Mouse (Mus musculus) stomach, postnatal 0 days (tissue): ENCODE measurements around the gene Fgd1. TPM values are rescaled to one million over a fixed set of nuclear protein-coding genes. Genes with fewer than 3 reads are reported as not detected.

ENCODE experiments used
- ATAC-seq: fragments of 200-750 bp; cut with Nextera tagmentation; 2 replicates; pipeline ENCODE4 v1.8.0; 2017; ENCODE audit not compliant: low FRiP score, low TSS enrichment
- DNase-seq: peaks from one replicate; pipeline ENCODE4 v3.0.0-alpha.2; 2016; ENCODE audit warnings: low spot score
- H3K27ac ChIP-seq: fragments of 300-500 bp; sonication (generic); replicated peaks from 2 replicates; pipeline ENCODE4 v1.5.1; 2014; ENCODE audit warnings: mild to moderate bottlenecking, control low read depth
- H3K27me3 ChIP-seq: fragments of 300-500 bp; sonication (generic); 2 replicates; pipeline ENCODE4 v1.6.1; 2014; ENCODE audit warnings: low read length; ENCODE audit not compliant: control insufficient read depth, insufficient read depth
- H3K36me3 ChIP-seq: fragments of 300-500 bp; sonication (generic); 2 replicates; pipeline ENCODE4 v1.6.1; 2014; ENCODE audit warnings: low read length, mixed read lengths; ENCODE audit not compliant: control insufficient read depth, insufficient read depth
- H3K4me1 ChIP-seq: fragments of 300-500 bp; sonication (generic); replicated peaks from 2 replicates; pipeline ENCODE4 v1.6.1; 2014; ENCODE audit warnings: antibody characterized with exemption; ENCODE audit not compliant: control insufficient read depth, insufficient read depth
- H3K4me2 ChIP-seq: fragments of 300-500 bp; sonication (generic); replicated peaks from 2 replicates; pipeline ENCODE4 v1.6.1; 2014; ENCODE audit warnings: low read depth, mild to moderate bottlenecking, control low read depth, moderate library complexity
- H3K4me3 ChIP-seq: fragments of 300-500 bp; sonication (generic); 2 replicates; pipeline ENCODE4 v1.5.1; 2014; ENCODE audit warnings: low read depth, low read length, control low read depth
- H3K9ac ChIP-seq: fragments of 300-500 bp; sonication (generic); 2 replicates; pipeline ENCODE4 v1.6.1; 2014; ENCODE audit warnings: mild to moderate bottlenecking, low read length, control low read depth, mixed read lengths
- H3K9me3 ChIP-seq: fragments of 300-500 bp; sonication (generic); 2 replicates; pipeline ENCODE4 v1.6.1; 2016; ENCODE audit warnings: low read length; ENCODE audit not compliant: control insufficient read depth
- CTCF ChIP-seq: IDR thresholded peaks from 2 replicates; pipeline ENCODE4 v1.5.1; 2016; ENCODE audit warnings: antibody characterized with exemption, low read depth, mild to moderate bottlenecking, moderate library complexity
- EP300 ChIP-seq: optimal IDR thresholded peaks from 2 replicates; pipeline ENCODE3; 2016; ENCODE audit warnings: antibody characterized with exemption
- WGBS: fragments of 180-500 bp; shearing (Covaris S2); extraction: QIAGEN DNeasy Blood & Tissue Kit; methylation state at CpG from one replicate; pipeline ENCODE4 v1.1.7; 2014; 5-methylcytosine and 5-hydroxymethylcytosine counted together
- polyA plus RNA-seq: library from polyadenylated mRNA; unstranded; fragments of >200 nt; fragmentation: Nextera tagmentation; extraction: Ambion mirVana; gene quantifications from 2 replicates; pipeline ENCODE4 v1.2.1, GENCODE M21; 2015

Fgd1 gene
- polyA plus RNA-seq, 1 experiment from 2014 or later = 2.8 TPM

- TF ChIP-seq EP300 (no peak), CTCF (no peak)
- ATAC-seq = no peak
- H3K27me3 ChIP-seq = no peaks in the 10 kb centered on the region
- WGBS = 65% methylated on average over 5 of the region's 5 CpGs
- H3K36me3 ChIP-seq = no peaks in the 10 kb centered on the region
- DNase-seq = no peak
- no peaks in the 10 kb centered on the region for H3K9me3 ChIP-seq
- H3K4me3 ChIP-seq = no peak overlapping the region
- H3K27ac ChIP-seq = no peak overlapping the region
- H3K9ac ChIP-seq = no peak overlapping the region
- H3K4me2 ChIP-seq = no peak overlapping the region
- no peaks in the 10 kb centered on the region for H3K4me1 ChIP-seq
Measured at GRCm38 (mm10) chrX:151041223-151041622, 4.7 kb upstream of the Fgd1 start.

- Histone ChIP-seq H3K9ac (0 out of 2 replicates have a peak overlapping the region, but pooled peaks have one; percentile 8), H3K36me3 (no peaks in the 10 kb centered on the region)
Measured at GRCm38 (mm10) chrX:151046321-151046720, 371 bp downstream of the Fgd1 start.

DNA sequence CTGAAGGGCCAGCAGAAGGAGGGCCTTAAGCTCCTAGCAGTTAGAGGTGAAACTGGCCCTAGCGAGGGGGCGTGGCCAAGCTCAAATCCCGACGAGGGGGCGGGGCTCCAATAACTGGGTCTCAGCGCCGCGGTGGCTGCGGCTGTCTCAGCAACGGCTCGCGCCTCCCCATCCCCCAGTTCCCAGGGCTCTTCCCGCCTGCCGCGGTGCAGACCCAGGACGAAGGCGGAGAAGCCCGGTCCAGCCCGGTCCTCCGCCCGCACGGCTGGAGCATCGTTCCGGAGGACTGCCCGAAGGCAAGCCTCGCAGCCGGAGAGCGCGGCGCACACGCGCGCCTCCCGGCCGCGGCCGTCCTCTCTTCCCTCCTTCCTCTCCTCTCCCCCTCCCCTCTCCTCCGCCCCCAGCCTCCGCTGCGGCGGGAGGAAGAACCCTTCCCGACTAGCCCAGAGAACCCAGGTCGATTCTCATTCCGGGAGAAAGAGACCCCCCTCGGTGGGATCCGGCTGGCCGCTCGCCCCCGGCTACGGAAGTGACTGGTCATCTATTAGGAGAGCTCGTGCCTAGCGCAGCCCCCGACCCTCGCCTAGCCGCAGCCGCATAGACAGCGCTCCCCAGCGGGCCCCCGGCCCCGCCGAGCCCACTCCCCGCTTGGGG lies 954 bp downstream of the Fgd1 start:
- no peaks in the 10 kb centered on the region for H3K27me3 ChIP-seq
- TF ChIP-seq EP300 = no peak
- TF ChIP-seq CTCF = no peak; the same call in 1 of the 2 replicates
- peak overlapping the region; percentile 71 for H3K9ac ChIP-seq
- H3K4me2 ChIP-seq = peak overlapping the region; percentile 61
- no peaks in the 10 kb centered on the region for H3K4me1 ChIP-seq
- H3K27ac ChIP-seq = peak overlapping the region; percentile 80
- H3K36me3 ChIP-seq = no peaks in the 10 kb centered on the region
- H3K9me3 ChIP-seq = no peaks in the 10 kb centered on the region
- H3K4me3 ChIP-seq = peak overlapping the region; percentile 61
- ATAC-seq = peak; percentile 86
- DNase-seq = peak; percentile 78
- WGBS = 20% methylated on average over 13 of the region's 62 CpGs

More at GRCm38 (mm10) chrX:151046321-151046720, 371 bp downstream of the Fgd1 start:
- peak overlapping the region; percentile 80; the same call in 1 of the 2 replicates for H3K27ac ChIP-seq
- peak overlapping the region; percentile 61 for H3K4me3 ChIP-seq
- peak overlapping the region; percentile 61 for H3K4me2 ChIP-seq
- WGBS = 36% methylated on average over 11 of the region's 11 CpGs
- H3K9me3 ChIP-seq = no peaks in the 10 kb centered on the region
- H3K27me3 ChIP-seq = no peaks in the 10 kb centered on the region
- ATAC-seq (no peak), DNase-seq (no peak)
- H3K4me1 ChIP-seq = no peaks in the 10 kb centered on the region
- no peak for TF ChIP-seq CTCF
- TF ChIP-seq EP300 = no peak

- Histone ChIP-seq H3K36me3 (no peaks in the 10 kb centered on the region), H3K9me3 (no peaks in the 10 kb centered on the region), H3K9ac (peak overlapping the region; percentile 71), H3K27ac (peak overlapping the region; percentile 80), H3K4me2 (peak overlapping the region; percentile 61), H3K27me3 (no peaks in the 10 kb centered on the region), H3K4me3 (peak overlapping the region; percentile 61), H3K4me1 (no peaks in the 10 kb centered on the region)
- 12% methylated on average over 35 of the region's 56 CpGs for WGBS
- DNase-seq = peak; percentile 26
- peak; percentile 63 for ATAC-seq
- TF ChIP-seq EP300 = no peak
- TF ChIP-seq CTCF = no peak
Measured at GRCm38 (mm10) chrX:151047431-151048058, 1.6 kb downstream of the Fgd1 start.

GRCm38 (mm10) chrX:151049661-151050215 lies 3.8 kb downstream of the Fgd1 start:
- DNase-seq = no peak
- no peaks in the 10 kb centered on the region for H3K9me3 ChIP-seq
- TF ChIP-seq EP300 = no peak
- no peak for TF ChIP-seq CTCF
- H3K27me3 ChIP-seq = no peaks in the 10 kb centered on the region
- no peak overlapping the region for H3K9ac ChIP-seq
- no peak overlapping the region for H3K4me3 ChIP-seq
- H3K4me1 ChIP-seq = no peaks in the 10 kb centered on the region
- H3K27ac ChIP-seq = no peak overlapping the region
- H3K36me3 ChIP-seq = no peaks in the 10 kb centered on the region
- H3K4me2 ChIP-seq = no peak overlapping the region
- WGBS = 59% methylated on average over 8 of the region's 8 CpGs
- ATAC-seq = no peak

DNA sequence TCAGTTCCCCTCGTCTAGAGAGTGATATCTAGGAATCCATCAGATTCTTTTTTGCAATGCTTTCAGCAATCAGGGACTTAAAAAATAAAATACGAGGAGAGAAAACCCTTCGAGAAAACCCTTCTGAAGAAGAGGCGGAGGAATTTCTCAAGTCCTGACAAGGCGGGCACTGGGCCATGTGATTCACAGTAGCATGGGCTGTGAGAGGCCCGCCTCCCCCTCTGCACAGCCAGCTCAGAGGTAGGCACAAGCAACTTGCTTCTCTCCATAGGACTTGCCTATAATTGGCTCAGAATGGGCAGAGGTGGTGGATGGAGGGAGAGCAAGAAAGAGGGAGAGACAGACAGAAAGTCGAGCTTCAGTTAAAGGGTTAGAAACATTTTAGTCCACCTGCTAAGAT lies 4.4 kb downstream of the Fgd1 start:
- no peaks in the 10 kb centered on the region for H3K4me1 ChIP-seq
- H3K36me3 ChIP-seq = no peaks in the 10 kb centered on the region
- ATAC-seq (no peak), DNase-seq (no peak)
- 72% methylated on average over 7 of the region's 7 CpGs for WGBS
- no peaks in the 10 kb centered on the region for H3K27me3 ChIP-seq
- H3K9ac ChIP-seq = no peak overlapping the region
- no peak overlapping the region for H3K27ac ChIP-seq
- H3K4me2 ChIP-seq = no peak overlapping the region
- H3K4me3 ChIP-seq = no peak overlapping the region
- TF ChIP-seq CTCF (no peak), EP300 (no peak)
- no peaks in the 10 kb centered on the region for H3K9me3 ChIP-seq
